Mouse (Mus musculus): ENCODE data around the gene Snx9.
A peak's percentile ranks its signal among the peaks of the same experiment; 100 is the strongest.

Gene Snx9

GRCm38 (mm10) chr17:5841128-5841942 is at the start of gene Snx9:
Gene Snx9, plus strand, starts transcription at chr17:5841329.
- DNase-seq, result peak; percentile 78

GRCm38 (mm10) chr17:5792164-5792791 is 48.9 kb upstream of the Snx9 start:
- no peak for DNase-seq

GRCm38 (mm10) chr17:5793593-5793992 is 47.5 kb upstream of the Snx9 start:
- DNase-seq, result no peak

- no peak for DNase-seq
Observed at GRCm38 (mm10) chr17:5794276-5794675, 46.9 kb upstream of the Snx9 start.

GRCm38 (mm10) chr17:5795369-5795768 is 45.8 kb upstream of the Snx9 start:
- no peak for DNase-seq

GRCm38 (mm10) chr17:5795878-5796277 is 45.3 kb upstream of the Snx9 start:
- DNase-seq, result peak; percentile 90

GRCm38 (mm10) chr17:5797124-5797760 is 43.9 kb upstream of the Snx9 start:
- peak; percentile 53 for DNase-seq

GRCm38 (mm10) chr17:5798221-5798801 is 42.8 kb upstream of the Snx9 start:
- DNase-seq, result peak; percentile 39

- DNase-seq, result no peak
Observed at GRCm38 (mm10) chr17:5798900-5799299, 42.2 kb upstream of the Snx9 start.

GRCm38 (mm10) chr17:5799396-5800021 is 41.6 kb upstream of the Snx9 start:
- DNase-seq, result no peak

- DNase-seq, result no peak
Observed at GRCm38 (mm10) chr17:5800254-5800653, 40.9 kb upstream of the Snx9 start.

GRCm38 (mm10) chr17:5800824-5801560 is 40.1 kb upstream of the Snx9 start:
- DNase-seq, result no peak

GRCm38 (mm10) chr17:5801761-5802655 is 39.1 kb upstream of the Snx9 start:
- no peak for DNase-seq

- no peak for DNase-seq
Observed at GRCm38 (mm10) chr17:5802656-5802955, 38.5 kb upstream of the Snx9 start.

GRCm38 (mm10) chr17:5803229-5804012 is 37.7 kb upstream of the Snx9 start:
- DNase-seq, result no peak

- DNase-seq, result no peak
Observed at GRCm38 (mm10) chr17:5804370-5805150, 36.6 kb upstream of the Snx9 start.

GRCm38 (mm10) chr17:5805151-5805834 is 35.8 kb upstream of the Snx9 start:
- no peak for DNase-seq

GRCm38 (mm10) chr17:5805935-5806334 is 35.2 kb upstream of the Snx9 start:
- DNase-seq, result no peak

- DNase-seq, result no peak
Observed at GRCm38 (mm10) chr17:5806823-5807222, 34.3 kb upstream of the Snx9 start.
